Mouse (Mus musculus): Measurements from ENCODE around the gene Pagr1b. TPM values are rescaled to one million over a fixed set of nuclear protein-coding genes. Genes with fewer than 3 reads are reported as not detected.

Pagr1b gene
- total RNA-seq (2015; ENCODE audit: low replicate concordance) (not detected in 2 replicates), total RNA-seq (2017; ENCODE audit: low replicate concordance) (not detected in 2 replicates)

GRCm38 (mm10) chr7:127016481-127016485 is at the start of gene Pagr1b:
Pagr1b (minus strand) TSS chr7:127016484.
- ATAC-seq (replicated peaks; ENCODE audit: low FRiP score, poor library complexity, severe bottlenecking) = no peak

GRCm38 (mm10) chr7:127065538-127065937 is 49.3 kb upstream of the Pagr1b start:
- ATAC-seq (replicated peaks; ENCODE audit: low FRiP score, poor library complexity, severe bottlenecking) = no peak

GRCm38 (mm10) chr7:127055026-127055585 is 38.8 kb upstream of the Pagr1b start:
- no peak for ATAC-seq (replicated peaks; ENCODE audit: low FRiP score, poor library complexity, severe bottlenecking)

- ATAC-seq (replicated peaks; ENCODE audit: low FRiP score, poor library complexity, severe bottlenecking) = peak; percentile 94
Observed at GRCm38 (mm10) chr7:127041851-127042672, 25.8 kb upstream of the Pagr1b start, which contains the start of gene Kif22. Kif22 (minus strand) TSS chr7:127042471.

- ATAC-seq (replicated peaks; ENCODE audit: low FRiP score, poor library complexity, severe bottlenecking) = no peak
Observed at GRCm38 (mm10) chr7:127031244-127031643, 15.0 kb upstream of the Pagr1b start.

- ATAC-seq (replicated peaks; ENCODE audit: low FRiP score, poor library complexity, severe bottlenecking) = no peak
Observed at GRCm38 (mm10) chr7:127030172-127030571, 13.9 kb upstream of the Pagr1b start.

- peak; percentile 1 for ATAC-seq (replicated peaks; ENCODE audit: low FRiP score, poor library complexity, severe bottlenecking)
Observed at GRCm38 (mm10) chr7:127027885-127028284, 11.6 kb upstream of the Pagr1b start.

GRCm38 (mm10) chr7:127026984-127027726 is 10.9 kb upstream of the Pagr1b start, which contains the start of gene Maz:
Maz (minus strand) TSS chr7:127027037.
- peak; percentile 74 for ATAC-seq (replicated peaks; ENCODE audit: low FRiP score, poor library complexity, severe bottlenecking)

GRCm38 (mm10) chr7:127026616-127026983 is 10.3 kb upstream of the Pagr1b start:
- no peak for ATAC-seq (replicated peaks; ENCODE audit: low FRiP score, poor library complexity, severe bottlenecking)

GRCm38 (mm10) chr7:127026161-127026600 is 9.9 kb upstream of the Pagr1b start:
- no peak for ATAC-seq (replicated peaks; ENCODE audit: low FRiP score, poor library complexity, severe bottlenecking)

- no peak for ATAC-seq (replicated peaks; ENCODE audit: low FRiP score, poor library complexity, severe bottlenecking)
Observed at GRCm38 (mm10) chr7:127025556-127026160, 9.4 kb upstream of the Pagr1b start.

GRCm38 (mm10) chr7:127024755-127025555 is 8.7 kb upstream of the Pagr1b start:
- peak; percentile 58 for ATAC-seq (replicated peaks; ENCODE audit: low FRiP score, poor library complexity, severe bottlenecking)

- 0 out of 2 replicates have a peak, but pooled peaks have one; percentile 16 for ATAC-seq (replicated peaks; ENCODE audit: low FRiP score, poor library complexity, severe bottlenecking)
Observed at GRCm38 (mm10) chr7:127023896-127024690, 7.8 kb upstream of the Pagr1b start.

- ATAC-seq (replicated peaks; ENCODE audit: low FRiP score, poor library complexity, severe bottlenecking) = no peak
Observed at GRCm38 (mm10) chr7:127023272-127023691, 7.0 kb upstream of the Pagr1b start.

GRCm38 (mm10) chr7:127022528-127023271 is 6.4 kb upstream of the Pagr1b start:
- ATAC-seq (replicated peaks; ENCODE audit: low FRiP score, poor library complexity, severe bottlenecking) = no peak

GRCm38 (mm10) chr7:127021563-127022527 is 5.6 kb upstream of the Pagr1b start:
- no peak for ATAC-seq (replicated peaks; ENCODE audit: low FRiP score, poor library complexity, severe bottlenecking)

- no peak for ATAC-seq (replicated peaks; ENCODE audit: low FRiP score, poor library complexity, severe bottlenecking)
Observed at GRCm38 (mm10) chr7:127020901-127021562, 4.7 kb upstream of the Pagr1b start, which contains the start of the genes Gm42742 and Prrt2. Gm42742 (minus strand) TSS chr7:127021097. Prrt2 (minus strand) TSS chr7:127021211.
